Mouse (Mus musculus): ENCODE results near the gene Rchy1.

The Rchy1 gene

GRCm38 (mm10) chr5:91962639-91963440 is at the start of gene Rchy1:
Gene Rchy1, minus strand, starts transcription at chr5:91963068.
- peak; percentile 82 to 90 for DNase-seq (ENCODE audit: low spot score in 2 of 2)

- no peak for DNase-seq (ENCODE audit: low spot score in 2 of 2)
Measured at GRCm38 (mm10) chr5:92011756-92012155, 48.9 kb upstream of the Rchy1 start.

GRCm38 (mm10) chr5:92009827-92010226 is 47.0 kb upstream of the Rchy1 start:
- no peak for DNase-seq (ENCODE audit: low spot score in 2 of 2)

GRCm38 (mm10) chr5:92003011-92003410 is 40.1 kb upstream of the Rchy1 start:
- peak in 1 of 2 experiments; percentile 23 for DNase-seq (ENCODE audit: low spot score in 2 of 2)

GRCm38 (mm10) chr5:92000770-92001169 is 37.9 kb upstream of the Rchy1 start:
- DNase-seq (ENCODE audit: low spot score in 2 of 2), result peak; percentile 10 to 27

GRCm38 (mm10) chr5:91994546-91994945 is 31.7 kb upstream of the Rchy1 start:
- no peak for DNase-seq (ENCODE audit: low spot score in 2 of 2)

- DNase-seq (ENCODE audit: low spot score in 2 of 2), result no peak
Measured at GRCm38 (mm10) chr5:91993061-91993460, 30.2 kb upstream of the Rchy1 start.

- DNase-seq (ENCODE audit: low spot score in 2 of 2), result no peak
Measured at GRCm38 (mm10) chr5:91991191-91991937, 28.5 kb upstream of the Rchy1 start.

- no peak for DNase-seq (ENCODE audit: low spot score in 2 of 2)
Measured at GRCm38 (mm10) chr5:91989261-91989660, 26.4 kb upstream of the Rchy1 start.

GRCm38 (mm10) chr5:91987799-91988198 is 24.9 kb upstream of the Rchy1 start:
- no peak for DNase-seq (ENCODE audit: low spot score in 2 of 2)

- DNase-seq (ENCODE audit: low spot score in 2 of 2), result no peak
Measured at GRCm38 (mm10) chr5:91987236-91987635, 24.4 kb upstream of the Rchy1 start, which contains the start of gene Odaph. Gene Odaph, plus strand, starts transcription at chr5:91987475.

- no peak for DNase-seq (ENCODE audit: low spot score in 2 of 2)
Measured at GRCm38 (mm10) chr5:91985721-91986120, 22.9 kb upstream of the Rchy1 start.

- DNase-seq (ENCODE audit: low spot score in 2 of 2), result no peak
Measured at GRCm38 (mm10) chr5:91983490-91983889, 20.6 kb upstream of the Rchy1 start.

GRCm38 (mm10) chr5:91981176-91981840 is 18.4 kb upstream of the Rchy1 start:
- no peak for DNase-seq (ENCODE audit: low spot score in 2 of 2)

- no peak for DNase-seq (ENCODE audit: low spot score in 2 of 2)
Measured at GRCm38 (mm10) chr5:91977397-91977770, 14.5 kb upstream of the Rchy1 start.

GRCm38 (mm10) chr5:91976566-91977396 is 13.9 kb upstream of the Rchy1 start:
- DNase-seq (ENCODE audit: low spot score in 2 of 2), result no peak

GRCm38 (mm10) chr5:91975758-91976157 is 12.9 kb upstream of the Rchy1 start:
- no peak for DNase-seq (ENCODE audit: low spot score in 2 of 2)

- DNase-seq (ENCODE audit: low spot score in 2 of 2), result no peak
Measured at GRCm38 (mm10) chr5:91974002-91974401, 11.1 kb upstream of the Rchy1 start.

GRCm38 (mm10) chr5:91972046-91972445 is 9.2 kb upstream of the Rchy1 start:
- no peak for DNase-seq (ENCODE audit: low spot score in 2 of 2)

- no peak for DNase-seq (ENCODE audit: low spot score in 2 of 2)
Measured at GRCm38 (mm10) chr5:91962259-91962638, 619 bp downstream of the Rchy1 start.

- no peak for DNase-seq (ENCODE audit: low spot score in 2 of 2)
Measured at GRCm38 (mm10) chr5:91961370-91961769, 1.5 kb downstream of the Rchy1 start.

Data from spleen, postnatal 14 days (tissue).